Mouse (Mus musculus) adrenal gland, postnatal 10 days (tissue): ENCODE measurements around the gene Rpl3l. TPM values are rescaled to one million over a fixed set of nuclear protein-coding genes. Genes with fewer than 3 reads are reported as not detected.

Experiments
- DNase-seq: peaks from one replicate; pipeline ENCODE4 v3.0.0; 2021; ENCODE audit warnings: mixed read lengths
- total RNA-seq, 2 experiments: library from RNA; stranded (reverse); gene quantifications; 2 replicates each; pipeline ENCODE4 v1.2.3; 2021

Rpl3l gene
- total RNA-seq, 2 experiments from 2014 or later = 12.0 to 51.3 TPM

DNA sequence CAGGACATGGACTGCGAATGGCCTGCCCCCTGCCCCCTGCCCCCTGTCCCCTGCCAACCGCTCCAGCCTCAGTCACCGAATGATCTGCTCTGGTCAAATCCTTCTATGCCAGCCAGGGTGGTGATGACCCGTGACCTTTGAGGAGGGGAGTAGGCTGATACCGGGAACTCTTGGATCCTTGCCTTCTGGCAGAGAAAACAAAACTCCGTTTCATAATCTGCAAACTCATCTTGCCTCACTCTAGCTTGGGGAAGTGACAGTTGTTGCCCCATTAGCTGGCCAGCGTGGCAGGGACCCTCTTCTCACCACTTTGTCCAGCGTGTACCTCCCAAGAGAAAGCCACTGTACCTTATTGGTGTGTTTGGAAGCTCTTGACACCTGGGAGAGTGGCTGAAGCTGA is 14.7 kb downstream of the Rpl3l start:
- peak; percentile 51 for DNase-seq

DNA sequence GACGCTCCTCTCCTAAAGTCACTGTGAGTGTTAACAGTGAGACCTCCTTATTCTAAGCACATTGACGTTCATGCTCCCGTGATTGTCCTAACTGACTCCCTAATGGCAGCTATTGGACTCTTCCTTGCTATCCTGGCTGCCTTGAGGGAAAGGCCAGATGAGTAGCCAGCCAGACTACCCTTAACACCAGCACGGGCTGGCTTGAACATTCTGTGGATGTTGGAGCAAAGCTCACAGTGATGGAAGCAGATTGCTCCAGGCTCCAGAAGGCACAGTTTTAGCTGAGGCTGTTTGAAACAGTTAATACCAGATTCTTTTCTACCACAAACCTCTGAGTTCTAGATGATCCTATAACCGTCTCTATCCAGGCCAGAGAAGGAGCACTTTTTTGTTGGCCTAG is 16.3 kb downstream of the Rpl3l start:
- DNase-seq = no peak

DNA sequence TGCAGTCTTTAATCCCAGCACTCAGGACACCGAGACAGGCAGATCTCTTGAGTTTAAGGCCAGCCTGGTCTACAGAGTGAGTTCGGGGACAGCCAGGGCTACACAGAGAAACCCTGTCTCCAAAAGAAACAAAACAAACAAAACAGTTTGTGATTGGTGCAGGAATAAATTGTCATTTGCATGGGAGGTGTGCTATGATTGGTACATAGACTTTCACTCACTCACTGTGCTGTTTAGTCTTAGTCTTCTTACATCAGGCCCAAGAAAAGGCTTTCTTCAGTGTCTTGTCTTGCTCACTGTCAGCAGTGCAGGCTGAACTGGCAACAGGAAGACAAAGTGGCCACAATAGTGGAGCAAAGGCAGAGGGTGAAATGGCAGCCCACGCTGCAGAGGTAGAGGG is 16.8 kb downstream of the Rpl3l start:
- DNase-seq = no peak

DNA sequence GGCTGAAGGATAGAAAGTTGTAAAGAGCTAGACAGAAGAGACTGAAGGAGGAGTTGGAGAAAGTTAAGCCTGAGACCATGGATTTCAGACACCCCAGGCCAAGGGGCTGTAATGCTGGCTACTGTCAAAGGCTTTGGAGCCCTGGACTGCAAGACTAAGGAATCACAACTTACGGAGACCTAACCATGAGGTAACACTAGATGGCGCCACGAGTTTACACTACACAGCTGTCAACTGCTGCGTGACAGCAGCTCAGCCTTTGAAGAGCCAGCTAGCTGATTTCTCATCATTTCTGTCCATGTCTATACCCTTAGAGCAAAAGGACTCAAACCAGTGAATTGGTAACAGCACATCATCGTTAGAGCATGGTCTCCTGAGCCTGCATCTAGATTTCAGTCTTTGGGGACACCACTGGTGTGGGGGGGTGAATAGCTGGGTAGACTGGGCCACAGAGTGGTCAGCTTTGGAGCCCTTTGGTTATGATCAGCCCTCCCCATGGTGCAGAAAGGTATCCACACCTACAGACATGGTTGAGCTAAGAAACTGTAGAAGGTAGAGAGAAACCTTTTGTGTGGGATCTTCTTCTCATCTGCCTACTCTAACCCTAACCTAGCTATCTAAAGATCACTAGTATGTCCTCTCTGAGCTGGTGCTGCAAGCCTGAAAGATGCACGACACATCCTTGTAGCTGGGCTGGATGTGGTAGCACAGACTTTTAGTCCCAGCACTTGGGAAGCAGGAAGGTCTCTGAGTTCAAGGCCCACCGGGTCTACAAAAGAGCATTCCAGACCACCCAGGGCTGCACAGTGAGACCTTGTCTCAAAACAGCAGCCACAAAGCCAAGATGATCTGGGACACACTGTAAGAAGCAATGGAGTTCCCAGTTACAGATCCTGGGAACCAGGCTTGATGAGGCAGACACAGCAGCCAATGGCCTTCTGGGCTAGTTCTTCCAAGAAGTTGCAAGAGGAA is 18.2 kb downstream of the Rpl3l start:
- peak; percentile 89 for DNase-seq

DNA sequence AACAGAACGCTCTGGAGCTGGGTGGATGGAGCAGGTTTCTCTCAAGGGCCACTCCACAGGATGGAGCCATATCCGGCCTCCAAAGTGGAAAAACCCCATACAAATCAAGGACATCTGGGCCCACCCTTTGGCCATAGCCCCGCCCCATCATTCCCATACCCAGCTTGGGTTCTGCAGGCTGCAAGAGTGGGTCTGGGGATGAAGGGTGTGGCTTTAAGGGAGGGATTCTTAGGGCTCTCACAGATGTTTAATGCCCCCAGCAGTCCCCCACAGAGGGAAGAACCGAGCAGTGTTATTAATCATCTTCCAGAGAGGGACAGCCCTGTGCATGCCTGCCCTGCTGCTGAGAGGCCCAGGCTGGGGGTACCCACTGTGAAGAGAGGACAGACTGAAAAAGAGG is 19.4 kb downstream of the Rpl3l start:
- DNase-seq = no peak

DNA sequence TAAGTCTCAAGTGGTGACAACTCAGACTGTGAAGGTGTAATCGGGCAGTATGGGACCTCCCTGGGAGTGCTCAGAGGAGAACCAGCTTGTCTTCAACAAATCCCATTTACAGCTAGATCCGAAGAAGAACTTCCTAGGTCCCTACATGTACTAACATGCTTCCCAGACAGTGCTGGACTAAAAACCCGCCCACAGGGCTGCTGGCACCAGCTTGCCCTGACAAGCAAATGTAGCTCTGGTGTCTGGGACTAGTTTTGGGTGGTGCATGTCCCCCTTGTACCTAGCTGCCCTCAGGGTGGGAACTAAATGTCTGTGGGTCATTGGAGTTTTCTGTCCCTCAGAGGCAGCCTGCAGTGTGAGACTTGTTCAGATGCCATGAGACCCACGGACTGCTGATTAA is 23.9 kb downstream of the Rpl3l start:
- DNase-seq = no peak

DNA sequence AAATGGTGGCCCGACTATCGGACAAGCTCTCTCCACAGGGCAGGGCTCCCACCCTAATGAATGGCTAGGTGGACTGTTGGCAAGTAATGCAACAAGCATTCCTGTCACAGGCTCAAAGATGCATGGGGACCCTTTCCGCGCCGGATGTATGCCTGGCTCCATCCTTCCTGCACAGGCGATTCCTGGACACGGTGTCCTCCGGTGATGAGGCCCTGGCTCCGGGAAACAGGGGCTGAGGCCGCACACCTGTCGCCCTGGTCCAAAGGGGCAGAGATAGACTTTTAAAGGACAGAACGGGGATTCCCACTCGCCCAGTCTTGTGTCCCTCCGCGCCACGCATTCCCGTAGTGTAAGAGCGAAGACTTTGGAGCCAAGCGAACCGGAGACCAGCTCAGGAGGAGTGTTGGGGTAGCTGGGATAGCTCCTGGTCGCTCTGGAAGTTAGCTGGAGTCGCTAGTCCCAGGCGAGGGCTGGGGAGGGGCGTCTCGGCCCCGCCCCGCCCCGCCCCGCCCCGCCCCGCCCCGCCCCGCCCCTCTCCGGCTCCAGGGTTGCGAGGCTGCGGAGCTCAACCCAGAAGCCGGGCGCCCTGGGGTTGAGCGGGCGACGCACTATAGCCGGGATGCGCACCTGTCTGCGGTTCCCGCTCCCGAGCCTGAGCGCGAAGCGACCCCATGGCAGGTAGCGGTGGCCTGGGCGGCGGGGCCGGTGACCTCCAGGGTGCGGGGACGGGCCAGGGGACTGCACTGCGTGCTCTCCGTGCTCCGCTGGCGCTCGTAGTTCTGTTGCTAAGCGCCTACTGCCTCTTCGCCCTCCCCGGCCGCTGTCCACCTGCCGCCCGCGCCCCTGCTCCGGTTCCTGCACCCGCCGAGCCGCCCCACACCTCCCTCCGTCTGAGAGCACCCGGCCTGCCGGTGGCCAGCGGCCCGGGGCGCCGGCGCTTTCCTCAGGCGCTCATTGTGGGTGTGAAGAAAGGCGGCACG is 25.1 kb downstream of the Rpl3l start, which contains the start of gene Hs3st6:
Gene Hs3st6, plus strand, starts transcription at position 574 of the 980 bp plus-strand sequence.
- DNase-seq = peak; percentile 53

DNA sequence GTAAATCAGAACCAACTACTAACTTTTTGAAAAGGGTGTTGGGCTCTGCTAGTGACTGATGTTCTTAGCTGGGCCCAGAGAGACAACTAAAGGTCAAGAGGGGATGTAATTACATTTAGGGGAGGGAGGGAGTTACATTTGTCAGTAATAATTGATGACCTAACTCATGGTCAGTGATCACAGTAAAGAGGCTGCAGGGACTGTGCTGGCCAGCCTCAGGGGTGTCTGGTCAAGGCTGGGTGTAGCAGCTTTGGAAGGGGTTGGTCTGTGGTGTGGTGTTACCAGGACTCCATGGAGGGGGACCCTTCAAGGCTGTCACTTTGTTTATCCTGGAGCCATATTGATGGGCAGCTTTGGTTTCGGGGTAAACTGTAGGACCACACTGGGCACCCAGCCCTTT is 29.8 kb downstream of the Rpl3l start:
- no peak for DNase-seq

DNA sequence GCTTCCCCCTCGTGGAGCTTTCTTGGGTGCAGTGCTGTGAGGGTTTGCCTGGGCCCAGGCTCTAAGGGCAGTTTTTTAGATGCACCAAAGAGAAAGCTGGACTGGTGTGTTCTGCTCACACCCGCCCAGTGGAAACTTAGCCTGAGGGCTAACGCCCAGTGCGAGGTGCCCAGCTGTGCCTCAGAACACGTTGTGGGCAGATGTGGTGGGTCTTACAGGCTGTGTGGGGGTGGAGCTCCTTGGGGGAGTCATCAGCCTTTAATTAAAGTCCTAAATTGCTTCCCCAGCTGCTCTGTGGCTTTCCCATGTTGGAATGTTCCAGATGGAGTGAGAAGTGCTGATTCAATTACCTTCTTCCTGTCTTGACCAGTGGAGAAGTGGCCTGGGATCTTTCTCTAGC is 33.5 kb downstream of the Rpl3l start:
- no peak for DNase-seq

DNA sequence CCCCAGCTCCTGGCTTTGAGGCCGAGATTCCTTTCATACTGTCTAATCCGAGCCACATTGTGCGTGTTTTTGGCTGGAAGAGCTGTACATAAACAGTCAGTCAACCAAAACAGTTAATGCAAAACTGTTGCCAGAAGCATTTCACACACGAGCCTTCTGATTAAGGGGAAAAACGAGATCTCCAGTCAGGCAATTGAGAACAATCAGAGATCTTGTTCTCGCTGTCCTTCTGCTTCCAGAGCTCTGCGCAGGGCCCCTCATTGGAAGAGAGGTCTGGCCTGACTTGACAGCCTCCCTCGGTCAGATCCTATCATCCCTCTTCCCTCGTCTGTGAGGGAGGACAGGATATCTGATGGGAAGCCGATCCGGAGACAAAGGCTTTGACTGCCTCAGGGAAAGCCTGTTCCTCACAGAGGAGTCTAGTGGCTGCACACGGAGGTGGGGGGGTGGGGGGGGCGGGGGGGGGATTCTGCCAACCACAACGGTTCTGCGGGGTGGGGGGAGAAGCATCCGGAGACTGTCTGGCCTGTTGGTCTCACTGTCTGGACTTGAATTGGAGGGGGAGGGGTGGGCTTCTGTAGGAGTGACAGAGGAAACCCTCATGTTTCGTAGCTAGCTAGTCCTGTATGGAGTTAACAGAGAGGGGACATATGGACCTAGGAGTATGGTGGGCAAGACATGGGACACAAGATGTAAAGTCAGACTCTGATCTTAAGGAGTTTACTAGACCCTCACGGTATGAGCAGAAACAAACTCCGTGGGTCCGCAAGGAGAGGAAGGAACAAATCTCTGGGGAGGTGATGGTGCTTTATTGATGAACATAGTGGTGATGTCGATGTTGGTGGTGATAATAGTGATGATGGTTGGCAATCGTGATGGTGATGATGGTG is 37.6 kb downstream of the Rpl3l start:
- DNase-seq = no peak

DNA sequence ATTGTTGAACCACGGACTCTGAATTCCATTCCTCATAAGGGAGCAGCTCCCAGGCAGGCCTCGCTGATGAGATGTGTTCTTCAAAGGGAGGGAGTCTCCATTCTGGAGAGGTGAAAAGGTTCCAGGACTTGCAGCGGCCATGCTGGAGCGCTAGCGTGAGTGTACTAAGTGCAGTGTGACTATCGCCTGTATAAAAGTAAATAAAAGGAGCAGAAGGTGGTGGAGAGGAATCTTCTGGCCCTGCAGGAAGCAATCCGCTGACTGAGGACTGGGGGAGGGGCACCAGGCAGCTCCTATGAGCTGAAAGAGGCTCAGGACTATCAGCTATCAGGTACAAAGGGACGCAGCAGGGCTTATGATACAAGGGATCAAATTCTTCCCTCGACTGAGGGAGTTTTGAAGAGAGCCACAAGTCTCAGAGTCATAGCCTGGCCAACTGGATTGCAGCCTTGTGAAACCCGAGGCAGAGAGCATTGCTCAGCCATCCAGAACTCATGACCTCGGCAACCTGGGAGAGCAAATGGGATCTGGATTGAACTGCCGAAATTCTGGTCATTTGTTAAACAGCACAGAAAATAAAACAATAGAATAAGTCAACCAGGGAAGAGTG is 38.8 kb downstream of the Rpl3l start:
- no peak for DNase-seq

DNA sequence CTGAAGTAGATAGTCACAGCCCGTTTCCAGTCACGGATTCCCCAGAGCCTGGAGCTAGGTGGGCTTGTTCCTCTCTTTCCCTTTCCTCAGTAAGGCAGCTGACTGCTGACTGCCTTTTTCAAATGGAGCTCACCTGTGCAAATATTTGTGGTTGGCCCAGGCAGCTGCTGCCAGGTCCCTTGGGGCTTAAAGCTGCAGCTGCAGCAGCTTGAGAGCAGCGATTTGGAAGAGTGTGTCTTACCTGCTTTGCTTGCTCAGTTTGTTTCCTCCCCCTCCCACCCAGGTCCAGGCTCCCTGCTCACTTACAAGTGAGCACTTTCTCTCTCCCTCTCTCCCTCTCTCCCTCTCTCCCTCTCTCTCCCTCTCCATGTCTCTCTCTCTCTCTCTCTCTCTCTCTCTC is 41.5 kb downstream of the Rpl3l start:
- no peak for DNase-seq

DNA sequence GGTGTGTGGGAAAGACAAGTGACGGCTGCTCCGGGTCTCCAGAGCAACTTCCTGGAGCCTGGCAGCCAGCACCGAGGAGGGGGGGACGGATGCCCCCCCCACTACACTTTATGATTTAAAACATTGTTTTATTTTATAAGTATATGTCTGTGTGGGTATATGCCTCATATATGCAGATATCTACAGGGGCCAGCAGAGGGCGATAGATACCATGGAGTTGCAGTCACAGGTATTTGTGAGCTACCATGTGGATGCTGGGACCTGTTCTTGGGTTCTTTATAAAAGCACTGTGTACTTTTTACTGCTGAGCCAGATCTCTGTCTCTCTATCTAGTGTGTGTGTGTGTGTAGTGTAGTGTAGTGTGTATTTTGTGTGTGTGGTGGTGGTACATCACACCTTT is 45.6 kb downstream of the Rpl3l start:
- DNase-seq = no peak

DNA sequence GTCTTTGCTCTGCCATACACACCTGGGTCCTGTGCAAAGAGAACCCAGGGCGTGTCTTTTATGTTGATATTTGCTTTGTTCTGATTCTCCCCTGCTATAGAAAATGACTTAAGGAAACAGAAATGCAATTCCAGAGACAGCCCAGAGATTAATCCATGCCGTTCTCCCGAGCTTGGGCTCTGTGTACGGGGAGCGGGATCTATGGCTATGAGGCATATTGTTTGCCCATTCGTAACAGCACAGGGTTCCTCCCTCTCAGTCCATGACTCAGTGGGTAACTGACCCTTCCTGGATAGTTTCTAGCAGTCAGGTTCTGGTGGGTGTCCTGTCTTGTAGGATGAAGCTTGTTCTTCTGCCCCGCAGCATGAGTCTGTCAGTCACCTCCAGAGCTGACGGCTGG is 47.6 kb downstream of the Rpl3l start:
- no peak for DNase-seq

DNA sequence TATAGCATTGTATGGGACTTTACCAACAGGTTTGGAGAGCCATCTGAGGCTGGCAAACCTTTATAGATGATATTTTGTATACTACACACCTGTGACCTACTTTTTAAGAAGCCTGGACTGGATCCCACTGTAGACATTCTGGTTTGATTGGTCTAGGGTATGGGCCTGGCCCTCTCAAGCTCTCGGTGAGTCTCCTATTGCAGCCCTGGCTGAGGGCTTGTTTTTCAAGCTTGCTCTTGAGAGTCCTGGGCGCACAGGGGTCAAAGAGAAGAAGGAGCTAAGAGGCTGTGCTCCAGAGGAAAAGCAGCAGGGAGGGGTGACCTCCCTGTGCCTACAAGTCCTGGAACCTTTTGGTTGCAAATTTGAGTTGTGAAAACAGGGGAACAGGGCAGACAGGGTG is 49.5 kb downstream of the Rpl3l start:
- no peak for DNase-seq

DNA sequence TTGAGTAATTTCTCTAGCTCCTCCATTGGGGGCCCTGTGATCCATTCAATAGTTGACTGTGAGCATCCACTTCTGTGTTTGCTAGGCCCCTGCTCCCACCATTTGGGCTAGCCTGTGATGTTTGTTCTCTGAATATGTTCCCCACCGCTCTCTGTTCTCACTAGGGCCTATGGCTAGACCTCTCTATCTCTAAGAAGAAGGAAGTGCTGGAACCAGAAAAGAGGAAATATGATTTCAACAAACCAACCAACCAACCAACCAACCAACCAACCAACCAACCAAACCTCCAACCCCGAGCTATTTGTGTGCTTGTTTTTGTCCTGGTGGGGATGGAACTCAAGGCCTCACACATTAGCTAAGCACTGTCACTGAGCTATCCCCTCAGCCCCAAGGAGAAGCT is 53.2 kb downstream of the Rpl3l start:
- DNase-seq = no peak

Other genes starting within 250 kb of the Rpl3l start
- gene Mlst8, start 248.7 kb upstream of the Rpl3l start, total RNA-seq = 10 to 100 TPM; 20.3 to 23.9 TPM
- 10 to 100 TPM; 11.1 to 26.5 TPM for gene Caskin1, start 239.2 kb upstream of the Rpl3l start, total RNA-seq
- 100 to 1,000 TPM in 1 of 2 experiments, 10 to 100 TPM in 1; 83.5 to 104 TPM for gene Traf7, start 199.9 kb upstream of the Rpl3l start, total RNA-seq
- gene Rab26, start 193.6 kb upstream of the Rpl3l start, total RNA-seq = 1 to 10 TPM; 1.2 to 1.5 TPM
- gene Pkd1, start 178.0 kb upstream of the Rpl3l start, total RNA-seq = 10 to 100 TPM; 40.2 to 51.0 TPM
- gene Tsc2, start 95.2 kb upstream of the Rpl3l start, total RNA-seq = 100 to 1,000 TPM in 1 of 2 experiments, 10 to 100 TPM in 1; 84.9 to 110 TPM
- 10 to 100 TPM in 1 of 2 experiments, 1 to 10 TPM in 1; 6.4 to 11.6 TPM for gene Nthl1, start 95.1 kb upstream of the Rpl3l start, total RNA-seq
- 10 to 100 TPM; 66.9 to 72.8 TPM for gene Slc9a3r2, start 77.5 kb upstream of the Rpl3l start, total RNA-seq
- gene Npw, start 69.4 kb upstream of the Rpl3l start, total RNA-seq = not detected
- gene Zfp598, start 58.1 kb upstream of the Rpl3l start, total RNA-seq = 10 to 100 TPM; 38.9 to 42.2 TPM
- 10 to 100 TPM in 1 of 2 experiments, 1 to 10 TPM in 1; 5.8 to 11.7 TPM for gene Syngr3, start 37.9 kb upstream of the Rpl3l start, total RNA-seq
- 10 to 100 TPM; 36.0 to 36.8 TPM for gene Gfer, start 31.7 kb upstream of the Rpl3l start, total RNA-seq
- 1 to 10 TPM; 4.3 to 6.6 TPM for gene Noxo1, start 31.6 kb upstream of the Rpl3l start, total RNA-seq
- 10 to 100 TPM; 39.1 to 39.9 TPM for gene Tbl3, start 20.2 kb upstream of the Rpl3l start, total RNA-seq
- under 1 TPM in 1 of 2 experiments, not detected in 1; 0.24 TPM for gene Rnf151, start 9.8 kb upstream of the Rpl3l start, total RNA-seq
- gene Rps2, start 9.7 kb upstream of the Rpl3l start, total RNA-seq = 100 to 1,000 TPM; 785 to 825 TPM
- gene Ndufb10, start 3.3 kb upstream of the Rpl3l start, total RNA-seq = 100 to 1,000 TPM; 422 to 522 TPM
- gene Msrb1, start 8.8 kb downstream of the Rpl3l start, total RNA-seq = 10 to 100 TPM; 75.1 to 93.3 TPM
- 1 to 10 TPM; 1.6 to 2.0 TPM for gene Hs3st6, start 25.2 kb downstream of the Rpl3l start, total RNA-seq
- under 1 TPM; 0.48 to 0.75 TPM for gene Meiob, start 76.5 kb downstream of the Rpl3l start, total RNA-seq
- 100 to 1,000 TPM; 132 to 147 TPM for gene Hagh, start 112.3 kb downstream of the Rpl3l start, total RNA-seq
- gene Fahd1, start 122.5 kb downstream of the Rpl3l start, total RNA-seq = 10 to 100 TPM; 43.4 to 52.2 TPM
- 10 to 100 TPM in 1 of 2 experiments, 1 to 10 TPM in 1; 9.1 to 17.1 TPM for gene Igfals, start 138.2 kb downstream of the Rpl3l start, total RNA-seq
- gene Nubp2, start 158.5 kb downstream of the Rpl3l start, total RNA-seq = 10 to 100 TPM; 42.2 to 43.7 TPM
- gene Spsb3, start 158.8 kb downstream of the Rpl3l start, total RNA-seq = 10 to 100 TPM; 31.5 to 35.6 TPM
- gene Eme2, start 167.3 kb downstream of the Rpl3l start, total RNA-seq = 10 to 100 TPM; 30.2 to 45.4 TPM
- 100 to 1,000 TPM; 123 to 140 TPM for gene Mrps34, start 167.3 kb downstream of the Rpl3l start, total RNA-seq
- 10 to 100 TPM; 43.6 to 51.3 TPM for gene Nme3, start 168.7 kb downstream of the Rpl3l start, total RNA-seq
- 100 to 1,000 TPM in 1 of 2 experiments, 10 to 100 TPM in 1; 63.8 to 110 TPM for gene Mapk8ip3, start 209.2 kb downstream of the Rpl3l start, total RNA-seq
- 10 to 100 TPM; 38.4 to 44.4 TPM for gene Jpt2, start 232.9 kb downstream of the Rpl3l start, total RNA-seq